Mouse (Mus musculus): ENCODE results near the gene Bpifb4. TPM values are rescaled to one million over a fixed set of nuclear protein-coding genes. Genes with fewer than 3 reads are reported as not detected.

The Bpifb4 gene
- polyA plus RNA-seq, 1 experiment from 2014 or later: not detected

GRCm38 (mm10) chr2:154006331-154006730 is 68.3 kb downstream of the Bpifb4 start:
- no peak for ATAC-seq (ENCODE audit: low FRiP score, low read depth)
- H3K27ac ChIP-seq: no peak overlapping the region
- WGBS: 87% methylated on average over 2 of the region's 2 CpGs

DNA sequence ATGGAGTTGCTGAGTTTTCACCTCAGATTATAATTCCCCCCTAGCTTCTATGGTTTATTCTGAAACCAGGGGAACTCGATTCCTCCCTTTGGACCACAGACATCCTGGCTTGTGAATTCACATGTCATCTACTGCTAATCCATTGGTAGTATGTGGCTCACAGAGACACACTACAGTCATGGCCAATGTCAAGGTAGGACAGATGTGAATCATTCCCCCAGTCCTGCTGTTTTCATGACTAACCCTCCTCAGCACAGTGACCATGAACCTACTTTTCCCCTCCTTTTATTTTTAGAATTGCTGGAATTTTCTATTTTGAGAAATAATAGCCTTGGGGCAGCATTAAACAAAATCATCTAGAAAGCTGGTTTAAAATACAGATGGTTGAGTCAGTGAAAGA is 69.4 kb downstream of the Bpifb4 start:
- H3K27me3 ChIP-seq: no peaks in the 10 kb centered on the region
- no peak overlapping the region for H3K27ac ChIP-seq
- no peaks in the 10 kb centered on the region for H3K9me3 ChIP-seq
- no peak overlapping the region for H3K4me2 ChIP-seq (replicated peaks)
- WGBS: 72% methylated on average over 1 of the region's 1 CpGs
- H3K36me3 ChIP-seq: no peaks in the 10 kb centered on the region
- no peak overlapping the region for H3K4me3 ChIP-seq
- no peak overlapping the region for H3K9ac ChIP-seq
- ATAC-seq (ENCODE audit: low FRiP score, low read depth): no peak
- no peaks in the 10 kb centered on the region for H3K4me1 ChIP-seq

More at GRCm38 (mm10) chr2:154006331-154006730, 68.3 kb downstream of the Bpifb4 start:
- H3K4me3 ChIP-seq: no peak overlapping the region
- H3K36me3 ChIP-seq: no peaks in the 10 kb centered on the region
- no peaks in the 10 kb centered on the region for H3K27me3 ChIP-seq
- no peaks in the 10 kb centered on the region for H3K9me3 ChIP-seq
- H3K9ac ChIP-seq: no peak overlapping the region
- no peaks in the 10 kb centered on the region for H3K4me1 ChIP-seq
- H3K4me2 ChIP-seq (replicated peaks): no peak overlapping the region

DNA sequence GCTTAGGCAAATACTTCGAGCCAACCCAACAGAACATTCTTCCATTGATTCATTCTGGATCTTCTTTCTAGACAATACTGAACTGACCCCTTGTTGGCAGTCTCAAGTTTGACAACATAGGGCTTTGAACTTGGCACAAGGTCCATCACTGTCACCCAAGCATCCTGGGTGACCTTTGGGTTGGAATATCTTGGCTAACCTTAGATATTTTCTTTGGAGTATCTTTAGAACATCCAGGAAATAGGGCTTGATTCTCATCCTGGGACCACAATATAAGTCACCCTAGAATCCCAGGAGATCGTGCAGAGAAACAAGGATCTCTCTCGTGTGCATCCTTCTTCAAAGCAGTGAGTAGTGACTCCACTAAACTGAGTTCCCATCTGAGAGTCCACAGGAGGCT is 70.0 kb downstream of the Bpifb4 start, which contains the start of gene Bpifa2:
Gene Bpifa2 (plus strand): TSS at position 301 of the 400 bp plus-strand sequence.
- no peaks in the 10 kb centered on the region for H3K36me3 ChIP-seq
- H3K4me3 ChIP-seq: no peak within 1 kb of the TSS
- H3K27me3 ChIP-seq: no peaks in the 10 kb centered on the region
- no peaks in the 10 kb centered on the region for H3K4me1 ChIP-seq
- H3K9me3 ChIP-seq: no peaks in the 10 kb centered on the region
- no peak within 1 kb of the TSS for H3K4me2 ChIP-seq (replicated peaks)
- H3K27ac ChIP-seq: no peak within 1 kb of the TSS
- ATAC-seq (ENCODE audit: low FRiP score, low read depth): no peak
- H3K9ac ChIP-seq: no peak within 1 kb of the TSS
- 73% methylated on average over 3 of the region's 3 CpGs for WGBS

Other genes starting within 250 kb of the Bpifb4 start
- not detected in 2 replicates for gene Dnmt3c, start 241.6 kb upstream of the Bpifb4 start, polyA plus RNA-seq (2015; fragmentation: Nextera tagmentation; extraction: Ambion mirVana)
- 224 and 228 TPM in 2 replicates for gene Mapre1, start 196.9 kb upstream of the Bpifb4 start, polyA plus RNA-seq (2015; fragmentation: Nextera tagmentation; extraction: Ambion mirVana)
- gene Efcab8, start 158.3 kb upstream of the Bpifb4 start, polyA plus RNA-seq (2015; fragmentation: Nextera tagmentation; extraction: Ambion mirVana): 0.09 and 0.15 TPM in 2 replicates
- not detected in 2 replicates for gene Sun5, start 67.1 kb upstream of the Bpifb4 start, polyA plus RNA-seq (2015; fragmentation: Nextera tagmentation; extraction: Ambion mirVana)
- gene Bpifb2, start 63.2 kb upstream of the Bpifb4 start, polyA plus RNA-seq (2015; fragmentation: Nextera tagmentation; extraction: Ambion mirVana): not detected in 2 replicates
- gene Bpifb6, start 37.8 kb upstream of the Bpifb4 start, polyA plus RNA-seq (2015; fragmentation: Nextera tagmentation; extraction: Ambion mirVana): not detected in 2 replicates
- not detected in 2 replicates for gene Bpifb3, start 20.0 kb upstream of the Bpifb4 start, polyA plus RNA-seq (2015; fragmentation: Nextera tagmentation; extraction: Ambion mirVana)
- gene Bpifa6, start 36.7 kb downstream of the Bpifb4 start, polyA plus RNA-seq (2015; fragmentation: Nextera tagmentation; extraction: Ambion mirVana): not detected in 2 replicates
- gene Bpifa2, start 70.1 kb downstream of the Bpifb4 start, polyA plus RNA-seq (2015; fragmentation: Nextera tagmentation; extraction: Ambion mirVana): not detected in 2 replicates
- gene Bpifa3, start 192.1 kb downstream of the Bpifb4 start, polyA plus RNA-seq (2015; fragmentation: Nextera tagmentation; extraction: Ambion mirVana): not detected in 2 replicates
- not detected in 2 replicates for gene Bpifa1, start 204.7 kb downstream of the Bpifb4 start, polyA plus RNA-seq (2015; fragmentation: Nextera tagmentation; extraction: Ambion mirVana)
- not detected in 2 replicates for gene Bpifa5, start 224.4 kb downstream of the Bpifb4 start, polyA plus RNA-seq (2015; fragmentation: Nextera tagmentation; extraction: Ambion mirVana)